Mouse (Mus musculus): ENCODE measurements around the gene Pou2f3.

Pou2f3 gene

GRCm38 (mm10) chr9:43078711-43079110, 131.5 kb downstream of the Pou2f3 start:
- no peak for DNase-seq (ENCODE audit: low spot score in 2 of 2)

- no peak for DNase-seq (ENCODE audit: low spot score in 2 of 2)
These were observed 134.0 kb downstream of the Pou2f3 start for GRCm38 (mm10) chr9:43076163-43076562.

GRCm38 (mm10) chr9:43074611-43075010, 135.6 kb downstream of the Pou2f3 start:
- no peak for DNase-seq (ENCODE audit: low spot score in 2 of 2)

Data from spleen, postnatal 14 days (tissue).